Mouse (Mus musculus): ENCODE results near the gene Xiap. TPM values are rescaled to one million over a fixed set of nuclear protein-coding genes. Genes with fewer than 3 reads are reported as not detected.

Gene Xiap
- polyA plus RNA-seq, 1 experiment, result 5.8 TPM

DNA sequence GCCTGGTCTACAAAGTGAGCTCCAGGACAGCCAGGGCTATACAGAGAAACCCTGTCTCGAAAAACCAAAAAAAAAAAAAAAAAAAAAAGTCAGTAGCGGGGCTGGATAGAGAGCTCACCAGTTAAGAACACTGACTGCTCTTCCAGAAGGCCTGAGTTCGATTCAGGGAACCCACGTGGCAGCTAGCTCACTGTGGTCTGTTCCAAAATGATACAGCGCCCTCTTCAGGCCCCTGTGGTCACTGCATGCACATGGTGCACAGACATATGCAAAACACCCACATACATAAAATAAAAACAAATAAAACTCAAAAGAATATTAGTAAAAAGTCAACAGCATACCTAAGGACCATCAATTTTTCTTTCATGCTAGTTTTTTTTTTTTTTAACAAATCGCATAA lies 20.0 kb upstream of the Xiap start:
- TF ChIP-seq GATA1 (IDR thresholded peaks at IDR 0.05; ENCODE audit: borderline replicate concordance, low read length), result no peak
- TF ChIP-seq FLI1 (IDR thresholded peaks at IDR 0.05; ENCODE audit: low read length), result no peak
- H3K27me3 ChIP-seq (replicated peaks), result no peaks in the 10 kb centered on the region

DNA sequence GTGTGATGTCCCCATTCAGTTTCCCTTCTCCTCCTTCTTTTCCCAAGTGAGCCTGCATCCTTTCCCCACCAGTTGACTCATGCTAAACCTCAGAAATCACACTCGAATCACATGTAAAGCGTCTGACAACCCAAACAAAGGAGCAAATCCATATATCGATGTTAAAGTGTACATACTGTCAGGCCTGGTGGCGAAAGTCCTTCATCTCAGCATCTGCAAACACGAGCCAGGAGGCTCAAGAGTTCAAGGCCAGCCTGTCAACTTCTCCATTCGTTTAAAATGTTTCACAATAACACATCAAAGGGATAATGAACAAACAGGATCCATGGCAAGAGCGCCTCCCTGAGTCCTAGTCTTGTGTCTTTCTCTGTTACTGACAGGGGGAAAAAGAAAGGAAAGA lies 14.5 kb upstream of the Xiap start:
- H3K4me1 ChIP-seq, result no peaks in the 10 kb centered on the region
- TF ChIP-seq FLI1 (IDR thresholded peaks at IDR 0.05; ENCODE audit: low read length), result no peak
- no peak for TF ChIP-seq GATA1 (IDR thresholded peaks at IDR 0.05; ENCODE audit: borderline replicate concordance, low read length)
- H3K27me3 ChIP-seq (replicated peaks), result no peaks in the 10 kb centered on the region
- H3K36me3 ChIP-seq (replicated peaks; ENCODE audit: low read length), result no peaks in the 10 kb centered on the region
- H3K4me3 ChIP-seq (replicated peaks), result no peak overlapping the region
- no peaks in the 10 kb centered on the region for H3K9me3 ChIP-seq

More for the DNA sequence above, 20.0 kb upstream of the Xiap start:
- no peak overlapping the region for H3K4me3 ChIP-seq (replicated peaks)
- H3K9me3 ChIP-seq, result no peaks in the 10 kb centered on the region
- H3K4me1 ChIP-seq, result peaks cover 2% of the 10 kb centered on the region
- H3K36me3 ChIP-seq (replicated peaks; ENCODE audit: low read length), result no peaks in the 10 kb centered on the region

DNA sequence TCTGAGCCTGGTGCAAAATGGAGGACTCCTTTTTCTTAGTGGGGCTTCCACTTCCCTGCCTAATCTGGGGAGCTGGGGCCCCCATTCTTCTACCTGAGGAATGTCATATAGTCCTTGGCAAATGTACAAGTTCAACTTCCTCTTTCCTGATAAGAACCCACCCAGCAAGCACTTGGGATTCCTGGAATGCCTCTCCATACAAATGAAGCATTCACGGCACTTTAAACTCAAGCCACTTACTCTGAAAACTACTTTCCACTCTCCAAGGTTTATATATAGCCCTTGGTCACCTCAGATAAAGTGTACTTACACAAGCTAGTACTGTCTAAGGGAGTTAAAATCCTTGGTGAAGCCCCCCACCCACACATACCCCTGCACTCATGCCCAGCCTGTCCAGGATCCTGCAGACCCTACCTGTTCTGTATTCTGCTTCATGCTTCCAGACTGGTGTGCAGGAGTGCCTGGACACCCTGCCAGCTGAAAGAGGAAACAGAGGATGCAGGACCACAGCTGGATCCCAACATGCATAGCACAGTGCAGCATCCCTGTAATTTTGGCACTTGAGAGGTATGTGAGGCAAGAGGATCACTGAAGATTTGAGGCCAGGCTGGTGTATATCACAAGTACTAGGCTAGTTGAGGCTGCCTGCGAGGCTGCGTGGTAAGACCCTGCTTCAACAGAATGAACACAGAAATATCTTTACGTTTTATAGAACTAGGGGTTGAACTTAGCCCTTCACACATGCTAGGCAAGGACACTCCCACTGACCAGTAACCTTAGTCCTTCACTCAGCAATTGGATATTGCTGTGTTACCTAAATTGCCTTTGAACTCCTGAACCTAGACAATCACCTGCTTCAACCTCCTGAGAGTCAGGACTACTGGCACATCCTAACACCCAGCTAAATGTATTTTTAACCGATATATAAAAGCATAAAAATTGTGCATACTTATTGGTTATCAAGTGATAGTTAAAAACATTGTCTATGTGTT lies 8.5 kb upstream of the Xiap start:
- no peaks in the 10 kb centered on the region for H3K36me3 ChIP-seq (replicated peaks; ENCODE audit: low read length)
- H3K4me3 ChIP-seq (replicated peaks), result no peak overlapping the region
- no peak for TF ChIP-seq GATA1 (IDR thresholded peaks at IDR 0.05; ENCODE audit: borderline replicate concordance, low read length)
- H3K9me3 ChIP-seq, result no peaks in the 10 kb centered on the region
- H3K27me3 ChIP-seq (replicated peaks), result no peaks in the 10 kb centered on the region
- H3K4me1 ChIP-seq, result peaks cover 7% of the 10 kb centered on the region

DNA sequence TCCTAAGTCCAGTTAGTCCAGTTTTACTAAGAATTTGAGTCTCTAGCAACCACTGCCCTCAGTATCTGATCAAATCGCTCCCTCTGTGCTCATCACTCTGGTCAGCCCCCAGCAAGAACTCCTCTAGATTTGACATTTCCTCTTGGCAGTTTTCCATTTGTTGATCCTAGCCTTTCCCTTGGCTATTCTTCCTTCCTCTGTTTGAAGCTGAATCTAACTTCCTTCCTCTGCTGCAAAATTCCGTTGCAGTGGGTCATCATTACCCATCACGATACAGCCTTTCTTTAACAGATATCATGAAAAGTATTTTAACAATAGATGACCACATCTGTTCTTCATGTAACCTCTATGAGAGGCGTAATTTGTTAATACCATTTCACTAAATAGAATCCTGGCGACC lies 2.5 kb upstream of the Xiap start:
- TF ChIP-seq FLI1 (IDR thresholded peaks at IDR 0.05; ENCODE audit: low read length) (no peak), GATA1 (IDR thresholded peaks at IDR 0.05; ENCODE audit: borderline replicate concordance, low read length) (no peak)
- Histone ChIP-seq H3K4me1 (peaks cover 9% of the 10 kb centered on the region), H3K9me3 (0 out of 2 replicates have a peak, but pooled peaks cover 3% of the 10 kb centered on the region), H3K27me3 (replicated peaks) (no peaks in the 10 kb centered on the region), H3K4me3 (replicated peaks) (no peak overlapping the region), H3K36me3 (replicated peaks; ENCODE audit: low read length) (no peaks in the 10 kb centered on the region)

DNA sequence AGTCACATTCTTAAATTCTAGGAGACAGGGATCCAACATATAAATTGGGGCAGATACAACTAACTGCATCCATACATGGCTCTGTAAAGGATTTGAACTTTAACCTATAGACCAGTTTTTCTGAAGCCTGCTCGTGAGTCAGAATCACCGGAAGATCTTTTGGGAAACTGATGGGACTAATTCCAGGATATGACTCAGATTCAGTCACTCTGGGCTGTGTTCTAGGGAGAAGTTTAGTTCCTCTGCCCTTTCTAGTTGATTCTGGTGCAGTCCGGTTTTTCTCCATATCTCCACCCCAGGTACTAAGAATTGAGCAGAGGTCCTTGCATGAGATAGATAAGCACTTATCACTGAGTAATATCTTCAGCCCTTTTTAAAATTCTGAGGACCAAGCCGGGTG lies 1.6 kb upstream of the Xiap start:
- H3K4me3 ChIP-seq (replicated peaks), result no peak overlapping the region
- H3K4me1 ChIP-seq, result peaks cover 9% of the 10 kb centered on the region
- H3K36me3 ChIP-seq (replicated peaks; ENCODE audit: low read length), result no peaks in the 10 kb centered on the region
- H3K9me3 ChIP-seq, result 0 out of 2 replicates have a peak, but pooled peaks cover 3% of the 10 kb centered on the region
- no peaks in the 10 kb centered on the region for H3K27me3 ChIP-seq (replicated peaks)
- TF ChIP-seq FLI1 (IDR thresholded peaks at IDR 0.05; ENCODE audit: low read length) (no peak), GATA1 (IDR thresholded peaks at IDR 0.05; ENCODE audit: borderline replicate concordance, low read length) (no peak)

DNA sequence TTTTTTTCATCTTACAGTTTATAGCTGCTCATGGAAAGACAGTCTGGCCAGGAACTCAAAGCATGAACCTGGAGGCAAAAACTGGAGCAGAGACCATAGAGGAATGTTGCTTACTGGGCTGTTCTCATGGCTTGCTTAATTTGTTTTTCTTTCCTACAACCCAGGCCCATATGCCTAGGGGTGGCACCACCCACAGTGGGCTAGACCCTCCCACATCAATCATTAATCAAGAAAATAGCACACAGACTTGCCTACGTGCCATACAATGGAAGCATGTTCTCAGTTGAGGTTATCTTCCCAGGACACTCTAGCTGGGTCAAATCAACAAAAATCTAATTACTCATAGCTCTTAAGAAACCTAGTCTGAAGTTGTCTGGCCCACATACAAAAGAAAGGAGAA lies 4.1 kb downstream of the Xiap start:
- Histone ChIP-seq H3K27me3 (replicated peaks) (no peaks in the 10 kb centered on the region), H3K9me3 (0 out of 2 replicates have a peak, but pooled peaks cover 3% of the 10 kb centered on the region), H3K4me1 (peaks cover 13% of the 10 kb centered on the region), H3K36me3 (replicated peaks; ENCODE audit: low read length) (no peaks in the 10 kb centered on the region), H3K4me3 (replicated peaks) (no peak overlapping the region)
- TF ChIP-seq FLI1 (IDR thresholded peaks at IDR 0.05; ENCODE audit: low read length) (no peak), GATA1 (IDR thresholded peaks at IDR 0.05; ENCODE audit: borderline replicate concordance, low read length) (no peak)

DNA sequence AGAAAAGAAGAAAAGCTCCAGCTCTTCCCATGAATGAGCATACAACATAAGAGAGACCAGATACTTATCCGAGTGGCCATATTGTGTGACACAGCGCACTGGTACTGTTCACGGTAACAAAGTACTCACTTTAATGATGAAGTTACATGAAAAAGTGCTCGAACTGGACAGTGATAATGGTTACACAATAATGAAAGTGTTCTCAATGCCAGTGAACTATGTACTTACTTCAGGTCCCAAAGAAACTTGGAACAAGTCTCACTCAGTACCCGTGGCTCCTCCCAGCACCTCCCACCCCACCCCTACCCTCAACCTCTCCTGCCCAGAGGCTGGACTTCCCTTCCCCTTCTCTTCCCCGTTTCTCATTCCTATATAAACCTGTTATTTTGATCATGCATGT lies 5.6 kb downstream of the Xiap start:
- Histone ChIP-seq H3K4me1 (peaks cover 4% of the 10 kb centered on the region; the same call in 1 of the 2 replicates), H3K36me3 (replicated peaks; ENCODE audit: low read length) (no peaks in the 10 kb centered on the region), H3K4me3 (replicated peaks) (no peak overlapping the region), H3K9me3 (0 out of 2 replicates have a peak, but pooled peaks cover 3% of the 10 kb centered on the region), H3K27me3 (replicated peaks) (no peaks in the 10 kb centered on the region)
- no peak for TF ChIP-seq GATA1 (IDR thresholded peaks at IDR 0.05; ENCODE audit: borderline replicate concordance, low read length)
- TF ChIP-seq FLI1 (IDR thresholded peaks at IDR 0.05; ENCODE audit: low read length), result no peak

DNA sequence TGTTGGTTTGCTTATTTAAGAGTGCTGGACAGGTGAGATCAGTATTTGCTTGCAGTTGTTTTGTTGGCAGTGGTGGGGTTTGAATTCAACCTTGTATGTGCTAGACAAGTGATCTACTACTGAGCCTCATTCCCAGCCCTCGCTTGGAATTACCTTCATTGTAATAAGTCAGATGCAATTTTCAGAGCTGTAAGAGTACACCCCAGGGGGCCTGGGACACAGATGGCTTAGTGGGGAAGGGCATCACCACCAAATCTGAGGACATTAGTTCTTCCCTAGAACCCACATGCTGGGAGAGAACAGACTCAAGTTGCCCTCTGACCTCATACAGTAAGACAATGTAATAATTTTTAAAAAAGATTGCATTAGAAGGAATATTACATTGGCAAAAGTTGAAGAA lies 7.3 kb downstream of the Xiap start:
- Histone ChIP-seq H3K36me3 (replicated peaks; ENCODE audit: low read length) (peaks cover 4% of the 10 kb centered on the region), H3K4me1 (peaks cover 11% of the 10 kb centered on the region), H3K9me3 (no peaks in the 10 kb centered on the region), H3K27me3 (replicated peaks) (no peaks in the 10 kb centered on the region), H3K4me3 (replicated peaks) (no peak overlapping the region)
- no peak for TF ChIP-seq FLI1 (IDR thresholded peaks at IDR 0.05; ENCODE audit: low read length)
- TF ChIP-seq GATA1 (IDR thresholded peaks at IDR 0.05; ENCODE audit: borderline replicate concordance, low read length), result no peak

DNA sequence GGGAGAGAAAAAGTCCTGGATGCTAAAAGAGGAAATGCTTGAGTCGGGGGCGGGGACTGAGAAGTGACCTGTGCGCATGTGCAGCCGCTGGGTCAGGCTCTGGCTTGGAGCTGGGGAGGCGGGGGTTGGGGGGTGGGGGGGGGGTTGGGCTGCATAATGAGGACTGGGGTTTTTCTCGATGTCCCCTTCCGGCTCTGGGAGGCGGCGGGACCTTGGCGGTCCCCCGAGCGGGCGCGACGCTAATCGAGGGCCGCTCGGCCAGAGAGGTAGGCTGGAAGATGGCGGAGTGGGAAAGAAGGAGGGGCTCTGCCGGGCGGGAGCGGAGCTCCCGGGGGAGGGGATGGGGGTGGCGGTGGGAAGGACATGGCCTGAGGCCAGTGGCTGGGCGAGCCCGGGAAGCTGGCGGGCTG lies 8.3 kb downstream of the Xiap start:
- no peaks in the 10 kb centered on the region for H3K9me3 ChIP-seq
- TF ChIP-seq GATA1 (IDR thresholded peaks at IDR 0.05; ENCODE audit: borderline replicate concordance, low read length) (no peak), FLI1 (IDR thresholded peaks at IDR 0.05; ENCODE audit: low read length) (no peak)
- H3K4me1 ChIP-seq, result peaks cover 11% of the 10 kb centered on the region
- H3K36me3 ChIP-seq (replicated peaks; ENCODE audit: low read length), result peaks cover 7% of the 10 kb centered on the region
- H3K4me3 ChIP-seq (replicated peaks), result peak overlapping the region; percentile 93
- H3K27me3 ChIP-seq (replicated peaks), result no peaks in the 10 kb centered on the region

DNA sequence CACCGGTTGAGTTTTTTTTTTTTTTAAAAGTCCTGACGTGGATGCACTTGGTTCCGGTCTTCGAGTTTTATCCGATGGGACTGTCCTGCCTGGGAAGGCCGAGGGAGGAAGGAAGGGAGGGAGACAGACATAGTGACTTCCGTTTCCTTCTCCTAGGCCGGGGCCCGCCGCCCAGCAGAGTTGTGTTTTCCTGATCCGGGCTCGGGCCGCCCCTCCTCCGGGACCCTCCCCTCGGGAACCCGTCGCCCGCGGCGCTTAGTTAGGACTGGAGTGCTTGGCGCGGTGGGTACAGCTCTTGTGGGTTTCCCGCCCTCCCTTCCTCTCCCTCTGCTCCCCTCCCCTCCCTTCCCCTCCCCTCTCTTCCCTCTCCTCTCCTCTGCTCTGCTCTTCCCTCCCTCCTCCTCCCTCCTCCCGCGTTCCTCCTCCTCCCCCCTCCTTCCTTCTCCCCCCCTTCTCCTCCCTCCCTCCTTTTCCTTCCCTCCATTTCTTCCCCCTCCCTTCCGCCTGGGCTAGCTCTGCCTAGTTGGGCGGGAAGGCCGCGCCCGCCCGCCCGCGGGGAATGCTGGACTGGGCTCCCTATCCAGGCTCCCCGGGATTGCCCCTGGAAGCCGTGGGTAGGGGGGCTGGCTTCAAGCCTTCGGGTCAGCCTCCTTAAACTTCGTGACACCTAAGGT lies 8.9 kb downstream of the Xiap start:
- Histone ChIP-seq H3K4me1 (peaks cover 11% of the 10 kb centered on the region), H3K4me3 (replicated peaks) (peak overlapping the region; percentile 93), H3K36me3 (replicated peaks; ENCODE audit: low read length) (peaks cover 12% of the 10 kb centered on the region), H3K27me3 (replicated peaks) (no peaks in the 10 kb centered on the region), H3K9me3 (no peaks in the 10 kb centered on the region)
- TF ChIP-seq GATA1 (IDR thresholded peaks at IDR 0.05; ENCODE audit: borderline replicate concordance, low read length) (no peak), FLI1 (IDR thresholded peaks at IDR 0.05; ENCODE audit: low read length) (no peak)
